Mouse (Mus musculus): ENCODE results near the gene Mgst3. TPM values are rescaled to one million over a fixed set of nuclear protein-coding genes. Genes with fewer than 3 reads are reported as not detected.

Mgst3 gene
- polyA plus RNA-seq, 1 experiment from 2014 or later = 59.3 TPM

DNA sequence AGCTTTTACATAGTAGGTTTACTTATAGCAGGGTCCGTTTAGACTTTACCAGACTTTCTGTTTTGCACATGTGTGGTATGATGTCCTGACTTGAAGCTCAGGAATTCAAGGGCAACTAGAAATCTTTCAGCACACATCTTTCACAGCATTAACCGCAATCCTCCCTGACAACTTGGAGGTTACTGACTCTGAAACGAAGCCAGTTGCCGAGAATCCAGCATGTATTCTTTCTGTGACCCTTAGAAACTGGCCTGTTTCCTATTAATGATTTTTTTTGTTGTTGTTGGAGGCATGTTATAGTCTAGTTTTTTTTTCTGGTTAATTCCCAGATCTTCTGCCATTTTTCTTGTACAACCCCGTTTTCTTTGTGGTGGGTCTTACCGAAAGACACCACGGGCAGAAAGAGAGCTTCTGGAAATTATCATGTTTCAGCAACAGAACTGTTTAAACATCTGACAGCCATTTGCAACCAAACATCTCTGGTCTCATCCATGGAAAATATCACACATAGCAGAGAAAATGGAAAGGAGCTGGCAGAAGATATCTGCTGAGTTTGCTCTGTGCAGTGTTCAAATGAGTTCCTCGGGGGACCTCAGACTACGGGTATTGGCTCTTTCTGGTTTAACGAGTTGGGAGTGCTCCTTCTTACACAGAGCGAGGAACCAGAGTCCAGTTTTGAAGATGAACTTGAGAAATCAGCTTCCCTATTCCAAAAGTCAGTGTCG is 18.5 kb upstream of the Mgst3 start:
- H3K4me3 ChIP-seq = no peak overlapping the region
- H3K4me1 ChIP-seq = no peaks in the 10 kb centered on the region
- 80% methylated on average over 12 of the region's 12 CpGs for WGBS
- H3K9me3 ChIP-seq (replicated peaks) = no peaks in the 10 kb centered on the region
- H3K9ac ChIP-seq = no peak overlapping the region
- H3K27ac ChIP-seq = no peak overlapping the region
- no peaks in the 10 kb centered on the region for H3K36me3 ChIP-seq (ENCODE audit: poor library complexity, severe bottlenecking)
- H3K27me3 ChIP-seq = peaks cover 11% of the 10 kb centered on the region
- no peak for ATAC-seq
- no peak overlapping the region for H3K4me2 ChIP-seq

DNA sequence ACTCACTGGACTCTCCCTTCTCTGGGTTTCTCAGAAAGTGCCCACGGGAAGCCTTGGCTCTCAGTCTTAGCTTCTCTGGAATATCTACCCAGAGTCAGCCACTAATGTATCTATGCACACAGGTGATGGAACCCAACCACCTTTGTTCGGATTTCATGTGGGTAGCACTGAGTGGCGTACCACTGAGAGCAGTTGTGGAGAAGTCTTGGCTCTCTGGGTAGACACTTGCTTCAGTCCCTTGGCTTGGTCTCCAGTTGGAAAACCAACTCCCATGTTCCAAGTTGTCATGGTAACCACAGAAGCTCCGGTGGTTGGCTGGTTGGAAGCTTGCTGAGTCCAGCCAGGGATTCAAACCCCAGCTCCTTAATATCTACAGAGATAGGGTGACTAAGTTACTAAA is 16.0 kb upstream of the Mgst3 start:
- H3K27me3 ChIP-seq = peaks cover 14% of the 10 kb centered on the region
- H3K36me3 ChIP-seq (ENCODE audit: poor library complexity, severe bottlenecking) = no peaks in the 10 kb centered on the region
- no peak overlapping the region for H3K27ac ChIP-seq
- no peak for ATAC-seq
- no peaks in the 10 kb centered on the region for H3K4me1 ChIP-seq
- 83% methylated on average over 4 of the region's 4 CpGs for WGBS
- H3K4me2 ChIP-seq = no peak overlapping the region
- H3K9ac ChIP-seq = no peak overlapping the region
- no peaks in the 10 kb centered on the region for H3K9me3 ChIP-seq (replicated peaks)
- no peak overlapping the region for H3K4me3 ChIP-seq

DNA sequence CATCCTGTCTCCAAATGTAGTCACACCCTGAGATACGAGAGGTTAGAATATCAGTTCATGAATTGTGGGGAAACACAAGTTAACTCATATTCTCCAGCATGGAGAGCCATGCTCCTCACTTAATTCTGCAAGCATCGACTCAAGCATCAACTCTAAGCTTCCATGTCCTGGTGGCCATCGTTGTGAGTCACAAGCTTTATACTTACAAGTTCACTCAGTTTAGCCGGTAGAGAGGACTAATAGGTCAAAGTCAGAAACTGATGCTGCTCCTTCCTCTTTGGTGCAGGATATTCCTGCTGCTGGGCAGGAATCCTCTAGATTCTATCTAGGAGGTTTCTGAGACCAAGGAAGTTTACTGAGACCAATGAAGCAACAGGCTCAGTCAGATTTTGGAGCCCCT is 11.6 kb upstream of the Mgst3 start:
- Histone ChIP-seq H3K9ac (no peak overlapping the region), H3K4me1 (no peaks in the 10 kb centered on the region), H3K4me2 (no peak overlapping the region), H3K36me3 (ENCODE audit: poor library complexity, severe bottlenecking) (no peaks in the 10 kb centered on the region), H3K4me3 (no peak overlapping the region), H3K27ac (no peak overlapping the region), H3K9me3 (replicated peaks) (no peaks in the 10 kb centered on the region), H3K27me3 (peaks cover 8% of the 10 kb centered on the region; the same call in 1 of the 2 replicates)
- WGBS = 82% methylated on average over 4 of the region's 4 CpGs
- ATAC-seq = no peak

DNA sequence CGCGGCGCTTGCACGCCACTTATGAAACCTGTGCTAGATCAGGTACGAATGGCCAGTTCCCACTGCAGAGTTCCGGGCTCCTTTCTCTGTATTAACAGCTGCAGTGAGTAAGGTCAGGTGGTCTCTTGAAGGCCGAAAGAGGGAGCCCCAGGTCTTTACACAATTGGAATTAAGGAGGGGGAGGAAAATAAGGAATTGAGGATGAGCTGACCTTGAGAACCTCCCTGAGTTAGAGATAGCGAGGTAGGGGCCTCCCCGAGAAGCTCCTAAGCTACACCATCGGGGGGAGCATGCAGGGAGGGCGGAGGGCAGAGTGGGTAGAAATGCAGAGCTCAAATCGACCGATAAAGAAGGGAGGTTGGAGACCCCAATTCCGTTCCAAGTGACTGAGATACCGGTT is 360 bp downstream of the Mgst3 start:
- no peak overlapping the region for H3K27ac ChIP-seq
- peak overlapping the region; percentile 76 for H3K4me2 ChIP-seq
- peak; percentile 14 for ATAC-seq
- H3K36me3 ChIP-seq (ENCODE audit: poor library complexity, severe bottlenecking) = no peaks in the 10 kb centered on the region
- H3K27me3 ChIP-seq = peaks cover 26% of the 10 kb centered on the region
- under 1% methylated on average over 15 of the region's 15 CpGs for WGBS
- peak overlapping the region; percentile 70 for H3K9ac ChIP-seq
- peaks cover 14% of the 10 kb centered on the region for H3K4me1 ChIP-seq
- no peaks in the 10 kb centered on the region for H3K9me3 ChIP-seq (replicated peaks)
- peak overlapping the region; percentile 67 for H3K4me3 ChIP-seq

DNA sequence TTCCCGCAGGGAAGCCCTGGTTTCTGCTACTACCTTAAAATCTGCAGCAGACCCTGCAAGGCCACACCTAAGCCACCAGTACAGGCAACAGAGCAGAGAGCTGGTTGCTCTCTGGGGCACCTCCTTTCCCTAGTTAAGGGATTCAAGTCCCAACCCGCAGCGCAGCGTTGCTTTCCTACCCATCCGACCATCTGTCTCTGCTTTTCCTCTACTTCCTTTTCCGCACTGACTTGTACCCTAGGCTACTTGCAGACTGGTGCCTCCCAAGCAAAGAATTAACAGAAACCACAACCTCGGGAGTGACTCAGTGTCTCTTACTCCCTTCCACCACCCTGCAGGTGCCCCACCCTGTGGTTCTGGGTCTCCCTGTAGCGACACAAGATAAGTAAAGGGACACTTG is 954 bp downstream of the Mgst3 start:
- ATAC-seq = no peak
- peak overlapping the region; percentile 67 for H3K4me3 ChIP-seq
- H3K27me3 ChIP-seq = peaks cover 26% of the 10 kb centered on the region
- H3K4me2 ChIP-seq = peak overlapping the region; percentile 76
- H3K9me3 ChIP-seq (replicated peaks) = no peaks in the 10 kb centered on the region
- H3K4me1 ChIP-seq = peaks cover 14% of the 10 kb centered on the region
- no peaks in the 10 kb centered on the region for H3K36me3 ChIP-seq (ENCODE audit: poor library complexity, severe bottlenecking)
- H3K27ac ChIP-seq = no peak overlapping the region
- H3K9ac ChIP-seq = peak overlapping the region; percentile 70
- 10% methylated on average over 8 of the region's 8 CpGs for WGBS

DNA sequence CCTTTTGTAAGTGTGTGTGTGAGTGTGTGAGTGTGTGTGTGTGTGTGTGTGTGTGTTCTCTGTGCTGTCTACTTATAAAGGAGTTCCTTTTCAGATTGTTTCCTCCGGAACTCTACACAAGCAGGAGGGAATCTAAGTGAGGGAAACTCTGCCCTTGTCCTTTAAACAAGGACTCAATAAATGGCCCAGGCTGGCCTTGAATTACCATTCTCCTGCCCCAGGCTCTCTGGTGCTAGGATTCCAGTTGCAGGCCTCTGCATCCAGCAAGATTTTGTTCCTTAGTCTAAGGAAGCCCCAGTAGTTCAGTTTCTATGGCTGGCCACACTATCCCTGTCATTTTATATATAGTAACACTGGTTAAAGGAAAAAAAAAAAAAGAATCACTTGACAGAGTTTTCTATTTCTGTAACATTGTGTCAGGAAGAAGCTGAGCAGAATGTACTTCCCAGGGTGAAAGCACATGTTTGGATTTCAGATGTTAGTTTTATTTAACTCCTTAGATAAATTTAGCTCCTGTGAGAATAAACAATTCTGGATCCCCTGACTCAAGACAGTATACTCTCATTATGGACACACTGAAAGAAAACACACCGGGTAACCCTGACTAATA is 1.5 kb downstream of the Mgst3 start:
- 56% methylated on average over 2 of the region's 2 CpGs for WGBS
- peak overlapping the region; percentile 67; the same call in 1 of the 2 replicates for H3K4me3 ChIP-seq
- peaks cover 14% of the 10 kb centered on the region for H3K4me1 ChIP-seq
- peaks cover 26% of the 10 kb centered on the region for H3K27me3 ChIP-seq
- H3K9me3 ChIP-seq (replicated peaks) = no peaks in the 10 kb centered on the region
- ATAC-seq = no peak
- H3K36me3 ChIP-seq (ENCODE audit: poor library complexity, severe bottlenecking) = no peaks in the 10 kb centered on the region
- H3K9ac ChIP-seq = peak overlapping the region; percentile 70; the same call in 1 of the 2 replicates
- H3K27ac ChIP-seq = no peak overlapping the region
- H3K4me2 ChIP-seq = peak overlapping the region; percentile 76

DNA sequence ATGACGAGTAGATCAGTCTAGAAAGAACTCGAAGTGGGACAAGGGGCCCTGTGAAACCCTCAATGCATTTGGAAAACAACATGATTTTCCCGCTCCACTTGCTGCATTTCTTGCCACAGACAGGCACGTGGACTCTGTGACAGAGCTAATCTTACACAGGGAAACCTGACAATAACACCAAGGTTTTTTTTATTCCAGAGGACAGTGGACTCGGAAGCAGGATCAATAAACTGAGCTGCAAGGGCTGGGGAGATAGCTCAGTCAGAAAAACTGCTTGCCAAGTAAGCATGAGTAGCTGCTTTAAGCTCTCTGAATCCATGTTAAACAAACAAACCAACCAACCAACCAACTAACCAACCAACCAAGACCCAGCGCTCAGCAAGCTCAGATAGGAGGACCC is 2.4 kb downstream of the Mgst3 start:
- WGBS = 78% methylated on average over 6 of the region's 6 CpGs
- H3K27me3 ChIP-seq = peaks cover 20% of the 10 kb centered on the region
- H3K4me2 ChIP-seq = no peak overlapping the region
- ATAC-seq = no peak
- no peak overlapping the region for H3K9ac ChIP-seq
- no peaks in the 10 kb centered on the region for H3K9me3 ChIP-seq (replicated peaks)
- H3K4me1 ChIP-seq = peaks cover 14% of the 10 kb centered on the region
- H3K27ac ChIP-seq = no peak overlapping the region
- H3K4me3 ChIP-seq = no peak overlapping the region
- no peaks in the 10 kb centered on the region for H3K36me3 ChIP-seq (ENCODE audit: poor library complexity, severe bottlenecking)

DNA sequence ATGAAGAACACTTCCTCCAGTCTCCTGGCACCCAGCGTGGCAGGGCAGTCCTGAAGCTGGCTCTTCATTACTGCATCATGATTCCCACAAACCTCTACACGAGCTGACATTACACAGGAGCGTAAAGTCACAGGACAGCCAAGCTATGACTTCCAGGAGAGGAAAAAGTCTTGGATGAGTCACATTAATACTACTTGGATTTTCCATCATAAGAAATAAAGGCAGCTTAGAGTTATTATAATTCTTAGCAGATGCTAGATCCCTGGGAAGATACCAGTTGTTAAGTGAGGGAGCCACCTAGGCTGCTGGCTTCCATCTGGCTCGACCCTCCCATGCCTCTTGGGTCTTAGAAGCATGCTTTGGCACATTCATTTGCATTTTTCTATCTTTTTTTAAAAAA is 3.3 kb downstream of the Mgst3 start:
- no peak overlapping the region for H3K9ac ChIP-seq
- no peak overlapping the region for H3K4me2 ChIP-seq
- H3K27ac ChIP-seq = no peak overlapping the region
- peaks cover 14% of the 10 kb centered on the region for H3K4me1 ChIP-seq
- whole genome bisulfite sequencing = 75% methylated on average over 4 of the region's 4 CpGs
- H3K9me3 ChIP-seq (replicated peaks) = no peaks in the 10 kb centered on the region
- H3K36me3 ChIP-seq (ENCODE audit: poor library complexity, severe bottlenecking) = no peaks in the 10 kb centered on the region
- H3K27me3 ChIP-seq = peaks cover 18% of the 10 kb centered on the region
- no peak overlapping the region for H3K4me3 ChIP-seq
- ATAC-seq = no peak

DNA sequence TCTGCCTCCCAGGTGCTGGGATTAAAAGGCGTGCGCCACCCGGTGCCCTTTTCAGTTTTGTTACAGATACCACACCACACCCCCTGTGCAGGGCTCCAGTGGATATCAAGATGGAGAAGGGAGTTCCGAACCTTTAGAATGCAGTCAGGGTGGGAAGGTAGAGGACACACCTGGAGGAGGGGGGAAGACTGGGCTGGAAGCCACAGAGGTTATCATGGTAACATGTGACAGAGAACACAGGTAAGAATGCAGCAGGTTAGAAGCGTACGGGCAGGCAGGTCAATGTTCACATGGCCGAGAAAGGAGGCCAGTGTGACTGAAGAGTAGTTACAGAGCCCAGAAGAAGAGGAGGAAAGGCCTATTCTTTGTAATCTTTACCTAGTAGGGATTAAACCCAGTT is 4.1 kb downstream of the Mgst3 start:
- Histone ChIP-seq H3K27ac (no peak overlapping the region), H3K4me3 (no peak overlapping the region), H3K27me3 (peaks cover 11% of the 10 kb centered on the region), H3K4me2 (no peak overlapping the region), H3K36me3 (ENCODE audit: poor library complexity, severe bottlenecking) (no peaks in the 10 kb centered on the region), H3K4me1 (peaks cover 13% of the 10 kb centered on the region), H3K9ac (no peak overlapping the region), H3K9me3 (replicated peaks) (no peaks in the 10 kb centered on the region)
- WGBS = 94% methylated on average over 7 of the region's 7 CpGs
- no peak for ATAC-seq

DNA sequence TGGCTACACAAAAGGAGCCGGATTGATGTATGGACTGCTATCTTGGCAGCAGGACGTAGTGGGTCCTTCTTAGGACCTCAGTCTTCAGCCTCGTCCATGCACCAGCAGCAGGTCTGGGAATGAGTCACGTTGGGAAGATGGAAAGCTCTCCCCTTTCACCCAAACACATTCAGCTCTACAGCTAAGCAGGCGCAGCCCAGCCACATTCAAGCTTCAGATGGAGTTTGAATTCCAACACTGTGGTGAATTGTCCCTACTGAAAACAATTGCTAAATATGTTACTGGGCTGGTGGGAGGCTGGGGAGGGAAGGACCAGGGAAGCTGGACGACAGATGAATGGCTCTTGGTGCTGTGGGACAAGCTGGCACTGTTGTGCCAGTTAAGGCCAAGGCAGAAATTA is 5.1 kb downstream of the Mgst3 start:
- 79% methylated on average over 6 of the region's 6 CpGs for WGBS
- no peaks in the 10 kb centered on the region for H3K9me3 ChIP-seq (replicated peaks)
- H3K9ac ChIP-seq = no peak overlapping the region
- peaks cover 11% of the 10 kb centered on the region for H3K27me3 ChIP-seq
- H3K36me3 ChIP-seq (ENCODE audit: poor library complexity, severe bottlenecking) = no peaks in the 10 kb centered on the region
- peaks cover 10% of the 10 kb centered on the region for H3K4me1 ChIP-seq
- H3K4me3 ChIP-seq = no peak overlapping the region
- ATAC-seq = no peak
- no peak overlapping the region for H3K27ac ChIP-seq
- no peak overlapping the region for H3K4me2 ChIP-seq

DNA sequence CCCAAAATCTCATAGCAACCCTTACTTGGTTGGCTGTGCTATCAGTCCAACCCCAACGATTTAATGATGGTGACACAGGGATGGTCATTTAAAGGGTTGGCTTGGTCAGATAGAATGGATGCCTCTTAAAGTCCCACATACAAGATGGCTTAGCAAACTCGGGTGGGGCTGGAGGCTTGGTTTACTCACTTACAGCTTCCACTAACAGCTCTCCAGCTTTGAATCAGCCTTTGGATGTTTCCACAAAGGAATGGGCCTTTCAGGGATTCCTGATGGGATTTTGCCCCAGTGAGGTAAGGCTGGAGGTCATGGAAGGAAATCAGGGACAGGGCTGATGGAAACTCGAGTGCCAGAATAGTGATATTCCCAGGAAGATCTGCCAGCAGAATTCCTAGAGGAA is 5.8 kb downstream of the Mgst3 start:
- Histone ChIP-seq H3K9ac (no peak overlapping the region), H3K27ac (no peak overlapping the region), H3K9me3 (replicated peaks) (no peaks in the 10 kb centered on the region), H3K4me2 (no peak overlapping the region), H3K4me3 (no peak overlapping the region), H3K36me3 (ENCODE audit: poor library complexity, severe bottlenecking) (no peaks in the 10 kb centered on the region), H3K27me3 (peaks cover 8% of the 10 kb centered on the region), H3K4me1 (peaks cover 10% of the 10 kb centered on the region)
- WGBS = 84% methylated on average over 3 of the region's 3 CpGs
- no peak for ATAC-seq

DNA sequence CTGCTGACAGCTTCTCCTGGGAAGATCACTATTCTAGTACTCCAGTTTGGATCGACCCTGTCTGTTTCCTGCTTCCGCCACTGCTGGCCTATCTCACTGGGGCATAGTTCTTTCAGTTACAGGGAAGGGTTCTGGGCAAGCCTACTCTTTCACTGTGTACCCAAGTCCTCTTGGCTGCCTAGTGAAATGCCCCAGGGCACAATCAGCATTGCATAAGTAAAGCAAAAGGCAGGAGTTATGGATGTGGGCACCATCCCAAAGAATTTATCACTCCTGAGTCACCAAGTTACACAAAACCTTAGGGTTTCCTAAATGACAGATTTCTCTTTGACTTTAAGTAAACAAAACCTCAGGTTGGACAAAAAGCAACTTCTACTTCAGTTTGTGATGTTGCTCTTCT is 6.3 kb downstream of the Mgst3 start:
- Histone ChIP-seq H3K4me1 (0 out of 2 replicates have a peak, but pooled peaks cover 6% of the 10 kb centered on the region), H3K27ac (no peak overlapping the region), H3K36me3 (ENCODE audit: poor library complexity, severe bottlenecking) (no peaks in the 10 kb centered on the region), H3K4me3 (no peak overlapping the region), H3K27me3 (peaks cover 3% of the 10 kb centered on the region; the same call in 1 of the 2 replicates), H3K4me2 (no peak overlapping the region), H3K9me3 (replicated peaks) (no peaks in the 10 kb centered on the region), H3K9ac (no peak overlapping the region)
- no peak for ATAC-seq
- 77% methylated on average over 2 of the region's 2 CpGs for whole genome bisulfite sequencing
